Mouse (Mus musculus): ENCODE measurements around the gene Zfp524. TPM values are rescaled to one million over a fixed set of nuclear protein-coding genes. Genes with fewer than 3 reads are reported as not detected.
A peak's percentile ranks its signal among the peaks of the same experiment; 100 is the strongest.

Gene Zfp524
- polyA plus RNA-seq, 1 experiment from 2014 or later: 10.7 TPM

- H3K9ac ChIP-seq: peak overlapping the region; percentile 94
- peaks cover 40% of the 10 kb centered on the region for H3K4me1 ChIP-seq
- H3K36me3 ChIP-seq: no peaks in the 10 kb centered on the region
- peak overlapping the region; percentile 82 for H3K4me3 ChIP-seq
- no peak for ATAC-seq (ENCODE audit: extremely low read depth, insufficient number of reproducible peaks, low FRiP score, low TSS enrichment)
- WGBS: 4% methylated on average over 45 of the region's 45 CpGs
- H3K27me3 ChIP-seq (replicated peaks): peaks cover 63% of the 10 kb centered on the region
- no peak overlapping the region for H3K27ac ChIP-seq (replicated peaks)
- H3K4me2 ChIP-seq: peak overlapping the region; percentile 94
- no peaks in the 10 kb centered on the region for H3K9me3 ChIP-seq
Observed at GRCm38 (mm10) chr7:5052931-5053343, 38.7 kb downstream of the Zfp524 start.

GRCm38 (mm10) chr7:5053456-5054179, 39.4 kb downstream of the Zfp524 start:
- Histone ChIP-seq H3K9ac (peak overlapping the region; percentile 94), H3K4me1 (peaks cover 40% of the 10 kb centered on the region), H3K27me3 (replicated peaks) (peaks cover 70% of the 10 kb centered on the region), H3K4me2 (peak overlapping the region; percentile 94), H3K9me3 (no peaks in the 10 kb centered on the region), H3K27ac (replicated peaks) (no peak overlapping the region), H3K36me3 (no peaks in the 10 kb centered on the region), H3K4me3 (peak overlapping the region; percentile 82)
- no peak for ATAC-seq (ENCODE audit: extremely low read depth, insufficient number of reproducible peaks, low FRiP score, low TSS enrichment)
- WGBS: 9% methylated on average over 32 of the region's 32 CpGs

GRCm38 (mm10) chr7:5056651-5057263, 42.5 kb downstream of the Zfp524 start:
- Histone ChIP-seq H3K4me2 (peak overlapping the region; percentile 68), H3K27me3 (replicated peaks) (peaks cover 77% of the 10 kb centered on the region), H3K36me3 (no peaks in the 10 kb centered on the region), H3K27ac (replicated peaks) (no peak overlapping the region), H3K9me3 (no peaks in the 10 kb centered on the region), H3K9ac (peak overlapping the region; percentile 78), H3K4me3 (peak overlapping the region; percentile 53), H3K4me1 (peaks cover 43% of the 10 kb centered on the region)
- WGBS: 2% methylated on average over 53 of the region's 55 CpGs
- ATAC-seq (ENCODE audit: extremely low read depth, insufficient number of reproducible peaks, low FRiP score, low TSS enrichment): no peak

GRCm38 (mm10) chr7:5057381-5057780, 43.2 kb downstream of the Zfp524 start:
- H3K9ac ChIP-seq: peak overlapping the region; percentile 78
- no peaks in the 10 kb centered on the region for H3K36me3 ChIP-seq
- 27% methylated on average over 8 of the region's 8 CpGs for WGBS
- ATAC-seq (ENCODE audit: extremely low read depth, insufficient number of reproducible peaks, low FRiP score, low TSS enrichment): no peak
- peak overlapping the region; percentile 53 for H3K4me3 ChIP-seq
- peaks cover 37% of the 10 kb centered on the region for H3K4me1 ChIP-seq
- H3K4me2 ChIP-seq: peak overlapping the region; percentile 68
- H3K27me3 ChIP-seq (replicated peaks): peaks cover 71% of the 10 kb centered on the region
- no peak overlapping the region for H3K27ac ChIP-seq (replicated peaks)
- no peaks in the 10 kb centered on the region for H3K9me3 ChIP-seq

GRCm38 (mm10) chr7:5057804-5058203, 43.6 kb downstream of the Zfp524 start:
- peaks cover 66% of the 10 kb centered on the region for H3K27me3 ChIP-seq (replicated peaks)
- no peak overlapping the region for H3K9ac ChIP-seq
- peaks cover 32% of the 10 kb centered on the region for H3K4me1 ChIP-seq
- H3K27ac ChIP-seq (replicated peaks): no peak overlapping the region
- 34% methylated on average over 11 of the region's 11 CpGs for WGBS
- H3K9me3 ChIP-seq: no peaks in the 10 kb centered on the region
- no peak overlapping the region for H3K4me3 ChIP-seq
- no peak for ATAC-seq (ENCODE audit: extremely low read depth, insufficient number of reproducible peaks, low FRiP score, low TSS enrichment)
- no peaks in the 10 kb centered on the region for H3K36me3 ChIP-seq
- peak overlapping the region; percentile 68; the same call in 1 of the 2 replicates for H3K4me2 ChIP-seq

- WGBS: 85% methylated on average over 1 of the region's 1 CpGs
- Histone ChIP-seq H3K36me3 (no peaks in the 10 kb centered on the region), H3K9ac (no peak overlapping the region), H3K9me3 (no peaks in the 10 kb centered on the region), H3K27ac (replicated peaks) (no peak overlapping the region), H3K4me3 (no peak overlapping the region), H3K4me1 (peaks cover 32% of the 10 kb centered on the region), H3K27me3 (replicated peaks) (peaks cover 58% of the 10 kb centered on the region), H3K4me2 (no peak overlapping the region)
- no peak for ATAC-seq (ENCODE audit: extremely low read depth, insufficient number of reproducible peaks, low FRiP score, low TSS enrichment)
Observed at GRCm38 (mm10) chr7:5058631-5059030, 44.4 kb downstream of the Zfp524 start.

GRCm38 (mm10) chr7:5059421-5059820, 45.2 kb downstream of the Zfp524 start:
- Histone ChIP-seq H3K36me3 (no peaks in the 10 kb centered on the region), H3K4me3 (no peak overlapping the region), H3K9ac (peak overlapping the region; percentile 97)

GRCm38 (mm10) chr7:5060239-5060731, 46.1 kb downstream of the Zfp524 start:
- Histone ChIP-seq H3K36me3 (peaks cover 1% of the 10 kb centered on the region; the same call in 1 of the 2 replicates), H3K9me3 (no peaks in the 10 kb centered on the region), H3K4me3 (peak overlapping the region; percentile 88), H3K27ac (replicated peaks) (peak overlapping the region; percentile 99), H3K4me1 (peaks cover 40% of the 10 kb centered on the region), H3K27me3 (replicated peaks) (peaks cover 42% of the 10 kb centered on the region), H3K4me2 (peak overlapping the region; percentile 96), H3K9ac (peak overlapping the region; percentile 97)
- ATAC-seq (ENCODE audit: extremely low read depth, insufficient number of reproducible peaks, low FRiP score, low TSS enrichment): no peak
- 3% methylated on average over 27 of the region's 27 CpGs for WGBS

More at GRCm38 (mm10) chr7:5059421-5059820, 45.2 kb downstream of the Zfp524 start:
- H3K9me3 ChIP-seq: no peaks in the 10 kb centered on the region
- no peak for ATAC-seq (ENCODE audit: extremely low read depth, insufficient number of reproducible peaks, low FRiP score, low TSS enrichment)
- H3K4me2 ChIP-seq: no peak overlapping the region
- WGBS: 84% methylated on average over 12 of the region's 12 CpGs
- no peak overlapping the region for H3K27ac ChIP-seq (replicated peaks)
- peaks cover 34% of the 10 kb centered on the region for H3K4me1 ChIP-seq
- peaks cover 50% of the 10 kb centered on the region for H3K27me3 ChIP-seq (replicated peaks)

- H3K9ac ChIP-seq: peak overlapping the region; percentile 97
- peak; percentile 76 for ATAC-seq (ENCODE audit: extremely low read depth, insufficient number of reproducible peaks, low FRiP score, low TSS enrichment)
- H3K4me2 ChIP-seq: peak overlapping the region; percentile 96
- no peaks in the 10 kb centered on the region for H3K9me3 ChIP-seq
- H3K4me3 ChIP-seq: peak overlapping the region; percentile 88
- H3K27me3 ChIP-seq (replicated peaks): peaks cover 33% of the 10 kb centered on the region
- H3K4me1 ChIP-seq: peaks cover 49% of the 10 kb centered on the region
- H3K27ac ChIP-seq (replicated peaks): peak overlapping the region; percentile 99
- WGBS: under 1% methylated on average over 60 of the region's 60 CpGs
- H3K36me3 ChIP-seq: peaks cover 10% of the 10 kb centered on the region
Observed at GRCm38 (mm10) chr7:5060944-5061773, 46.9 kb downstream of the Zfp524 start.

GRCm38 (mm10) chr7:5061774-5062359, 47.7 kb downstream of the Zfp524 start, which contains the start of gene U2af2:
Gene U2af2 (plus strand): TSS chr7:5062143.
- Histone ChIP-seq H3K27ac (replicated peaks) (peak within 1 kb of the TSS; percentile 99), H3K4me1 (peaks cover 50% of the 10 kb centered on the region), H3K4me3 (peak within 1 kb of the TSS; percentile 88), H3K9ac (peak within 1 kb of the TSS; percentile 97), H3K4me2 (peak within 1 kb of the TSS; percentile 96), H3K9me3 (no peaks in the 10 kb centered on the region), H3K36me3 (peaks cover 17% of the 10 kb centered on the region), H3K27me3 (replicated peaks) (peaks cover 26% of the 10 kb centered on the region)
- ATAC-seq (ENCODE audit: extremely low read depth, insufficient number of reproducible peaks, low FRiP score, low TSS enrichment): peak; percentile 81
- WGBS: under 1% methylated on average over 65 of the region's 65 CpGs

Measured in heart, embryonic 13.5 days (tissue).